Mouse (Mus musculus) heart, postnatal 0 days (tissue): ENCODE data around the gene St5.

Source experiments
- CTCF ChIP-seq: IDR thresholded peaks from 2 replicates; pipeline ENCODE4 v1.5.1; 2016; ENCODE audit warnings: antibody characterized with exemption, control low read depth, low read depth
- EP300 ChIP-seq: IDR thresholded peaks from 2 replicates; pipeline ENCODE4 v1.6.1; 2016; ENCODE audit warnings: antibody characterized with exemption, low read depth

DNA sequence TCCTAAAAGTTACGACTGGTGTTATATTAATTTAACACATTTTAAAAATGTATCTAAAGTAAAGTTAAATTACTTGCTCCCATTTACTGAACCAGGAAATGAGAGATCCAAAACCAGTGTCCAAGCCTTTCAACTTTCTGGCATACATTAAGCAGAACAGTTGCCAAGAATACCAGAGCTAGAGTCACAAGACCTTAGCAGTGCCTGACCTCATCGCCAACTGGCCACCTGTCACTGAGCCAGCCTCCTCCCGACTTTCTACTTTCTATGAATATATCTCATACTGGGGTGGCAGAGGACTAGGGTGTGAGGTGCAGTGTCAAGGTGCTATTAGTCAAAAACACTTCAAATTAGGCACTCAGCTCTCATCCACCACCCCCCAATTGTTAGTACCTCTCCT is 85.6 kb downstream of the St5 start:
- TF ChIP-seq CTCF (no peak), EP300 (peak; percentile 68; the same call in 1 of the 2 replicates)
